Mouse (Mus musculus) frontal cortex, adult 2 months (tissue): Measurements from ENCODE around the gene Fam3c. TPM values are rescaled to one million over a fixed set of nuclear protein-coding genes. Genes with fewer than 3 reads are reported as not detected.

Source experiments
- DNase-seq, 2 experiments: peaks; one replicate each; pipeline ENCODE4 v3.0.0; 2022; ENCODE audit warnings: low spot score in 1 of 2; ENCODE audit errors: extremely low spot score in 1 of 2
- polyA plus RNA-seq: library from polyadenylated mRNA; depleted of rRNA; stranded (reverse); fragments of >200 nt; gene quantifications from 2 replicates; pipeline ENCODE4 v1.2.3, GENCODE M21; 2012; rRNA removed

Fam3c gene
- polyA plus RNA-seq, result 46.1 and 51.6 TPM in 2 replicates

GRCm38 (mm10) chr6:22356086-22356507 is at the start of gene Fam3c:
Gene Fam3c (minus strand): TSS chr6:22356243.
- DNase-seq, result peak; percentile 70 to 95

DNA sequence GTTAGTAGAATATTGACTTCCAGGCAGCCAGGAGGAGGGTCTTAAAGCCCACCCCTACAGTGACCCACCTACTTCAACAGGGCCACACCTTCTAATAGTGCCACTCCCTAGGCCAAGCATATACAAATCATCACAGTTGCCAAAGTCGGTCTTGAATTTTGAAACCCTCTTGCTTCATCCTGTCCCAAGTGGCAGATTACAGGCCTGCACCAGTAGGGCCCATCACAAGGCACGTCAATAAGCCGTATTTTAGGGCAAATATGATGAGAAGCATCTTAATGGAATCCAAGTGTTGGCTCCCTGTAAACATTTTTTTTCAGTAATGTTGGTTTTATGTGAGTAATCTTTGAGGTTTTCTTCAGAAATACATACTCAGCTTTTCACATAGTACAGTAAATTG is 49.0 kb upstream of the Fam3c start:
- no peak for DNase-seq

GRCm38 (mm10) chr6:22403736-22404135 is 47.7 kb upstream of the Fam3c start:
- DNase-seq, result no peak

DNA sequence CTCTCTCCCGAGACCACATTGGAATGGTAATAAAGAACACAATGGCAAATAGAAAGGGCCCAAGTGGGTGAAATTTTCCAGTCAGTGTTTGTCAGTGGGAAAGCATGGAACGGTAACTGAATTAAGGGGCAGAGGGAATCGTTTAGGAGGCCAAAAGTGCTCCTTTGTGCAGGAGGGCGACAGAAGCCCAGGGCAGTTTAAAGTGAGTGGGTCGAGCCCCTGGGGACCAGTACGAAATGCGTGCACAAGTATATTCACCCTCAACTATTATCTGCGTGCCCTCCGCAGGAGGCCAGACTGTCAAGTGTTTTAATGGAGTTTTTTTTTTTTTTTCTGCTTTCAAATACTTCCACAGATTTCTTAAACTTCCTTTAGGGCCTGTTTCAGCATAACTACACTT is 47.3 kb upstream of the Fam3c start:
- no peak for DNase-seq

DNA sequence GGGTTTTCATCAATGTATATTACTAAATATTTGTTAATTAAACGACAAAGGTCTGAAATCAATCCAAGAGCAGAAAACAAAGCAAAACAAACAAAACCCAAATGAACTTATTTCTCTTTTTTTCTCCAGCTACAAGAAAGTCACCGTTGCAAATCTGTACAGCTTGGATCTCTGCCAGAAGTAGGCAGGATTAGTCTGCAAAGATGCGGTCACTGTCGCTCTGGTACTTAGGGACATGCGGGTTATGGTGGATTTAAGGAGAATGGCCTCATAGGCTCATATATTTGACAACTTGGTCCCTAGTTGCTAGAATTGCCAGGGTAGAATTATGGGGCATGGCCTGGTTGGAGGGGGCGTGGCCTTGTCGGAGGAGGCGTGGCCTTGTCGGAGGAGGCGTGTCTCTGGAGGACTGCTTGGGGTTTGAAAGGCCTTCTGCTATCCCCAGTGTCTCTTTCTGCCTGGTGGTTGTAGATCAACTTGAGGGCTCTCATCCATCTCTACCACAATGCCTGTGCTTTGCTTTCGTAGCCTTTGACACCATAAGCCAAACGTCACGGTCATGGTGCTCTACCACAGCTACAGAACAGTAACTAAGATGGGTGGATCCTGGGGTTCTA is 46.6 kb upstream of the Fam3c start:
- no peak for DNase-seq

DNA sequence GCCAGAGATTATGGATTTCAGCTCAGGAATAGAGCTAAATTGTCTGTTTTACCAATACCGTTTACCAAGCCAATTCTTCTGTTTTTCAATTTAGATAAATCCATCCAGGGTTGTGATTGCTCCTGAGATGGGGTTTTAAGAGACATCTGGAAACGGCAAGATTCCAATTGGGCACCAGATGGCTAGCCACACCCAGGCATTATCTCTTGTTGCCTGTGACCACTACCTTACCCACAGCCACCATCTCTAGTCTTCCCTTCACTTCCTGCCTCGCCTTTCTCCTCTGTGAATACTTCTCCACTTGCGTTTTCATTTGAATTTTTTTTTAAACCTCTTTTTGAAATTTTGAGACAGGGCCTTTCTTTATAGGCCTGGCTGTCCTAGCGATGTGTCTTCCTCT is 46.0 kb upstream of the Fam3c start:
- no peak for DNase-seq

GRCm38 (mm10) chr6:22398079-22398774 is 42.2 kb upstream of the Fam3c start:
- DNase-seq, result no peak

DNA sequence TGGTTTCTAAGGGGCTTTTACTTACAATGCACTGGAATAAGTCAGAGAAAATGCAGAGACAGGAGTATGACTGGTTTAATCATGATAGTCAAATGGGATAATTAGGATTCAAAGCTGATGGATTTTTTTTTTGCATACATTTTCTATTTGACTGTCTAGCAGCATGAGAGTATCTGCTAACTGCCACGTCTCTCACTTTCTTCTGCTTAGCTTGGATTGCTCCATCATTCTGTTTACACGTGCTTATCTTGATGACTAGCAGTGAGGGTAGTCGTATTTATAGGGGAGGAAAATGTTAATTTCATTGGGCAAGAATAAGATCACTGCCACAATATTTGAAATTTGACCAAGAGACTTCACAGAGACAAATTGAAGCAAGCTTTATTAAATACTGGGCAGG is 39.2 kb upstream of the Fam3c start:
- no peak for DNase-seq

GRCm38 (mm10) chr6:22390654-22391365 is 34.8 kb upstream of the Fam3c start:
- DNase-seq, result no peak

DNA sequence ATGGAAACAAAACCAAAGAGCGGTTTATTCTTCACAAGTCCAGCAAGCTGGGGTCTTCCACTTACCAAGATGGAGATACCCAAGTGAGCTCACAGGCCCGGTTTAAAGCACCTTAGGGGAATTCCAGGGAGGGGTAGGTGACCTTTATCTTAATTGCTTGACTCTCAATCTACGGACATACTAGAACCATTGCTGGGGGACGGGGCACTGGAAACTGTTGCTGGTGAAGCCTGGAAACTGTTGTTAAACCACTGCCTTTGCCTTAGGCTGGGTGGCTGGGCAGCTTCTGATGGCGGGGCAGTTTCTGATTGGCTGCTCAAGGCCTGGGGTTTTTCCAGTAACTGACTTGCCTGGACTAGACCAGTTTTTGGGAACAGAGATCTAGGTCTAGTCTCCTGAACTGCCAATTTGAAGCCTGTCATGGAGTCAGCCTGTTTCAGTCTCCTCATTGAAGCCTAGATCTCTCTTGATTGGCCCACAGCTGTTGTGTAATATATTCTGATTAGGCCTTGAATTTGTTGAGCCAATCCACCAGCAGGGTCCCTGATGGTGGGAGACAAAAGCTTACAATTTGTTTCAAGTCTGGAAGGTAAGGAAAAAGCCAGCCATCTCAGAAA is 29.3 kb upstream of the Fam3c start:
- DNase-seq, result no peak

- no peak for DNase-seq
Measured at GRCm38 (mm10) chr6:22380269-22380668, 24.2 kb upstream of the Fam3c start.

DNA sequence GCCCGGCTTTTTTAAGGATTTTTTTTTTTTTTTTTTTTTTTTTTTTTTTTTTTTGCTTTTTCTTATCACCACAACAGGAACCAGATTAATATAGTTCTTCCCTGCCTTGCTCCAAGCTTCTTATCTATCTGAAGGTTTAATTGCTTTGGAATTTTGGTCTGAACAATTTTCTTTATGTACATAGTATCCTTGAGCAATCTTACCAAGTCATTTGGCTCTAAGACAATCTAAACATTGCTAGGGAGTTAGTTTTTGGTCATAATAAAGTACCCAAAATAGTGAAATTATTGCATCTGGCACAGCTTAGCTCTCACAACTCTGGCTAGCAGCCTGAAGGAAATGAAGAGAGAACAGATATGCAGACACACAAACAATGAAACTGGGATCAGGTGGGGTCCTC is 23.8 kb upstream of the Fam3c start:
- no peak for DNase-seq

- no peak for DNase-seq
Measured at GRCm38 (mm10) chr6:22378462-22378861, 22.4 kb upstream of the Fam3c start.

DNA sequence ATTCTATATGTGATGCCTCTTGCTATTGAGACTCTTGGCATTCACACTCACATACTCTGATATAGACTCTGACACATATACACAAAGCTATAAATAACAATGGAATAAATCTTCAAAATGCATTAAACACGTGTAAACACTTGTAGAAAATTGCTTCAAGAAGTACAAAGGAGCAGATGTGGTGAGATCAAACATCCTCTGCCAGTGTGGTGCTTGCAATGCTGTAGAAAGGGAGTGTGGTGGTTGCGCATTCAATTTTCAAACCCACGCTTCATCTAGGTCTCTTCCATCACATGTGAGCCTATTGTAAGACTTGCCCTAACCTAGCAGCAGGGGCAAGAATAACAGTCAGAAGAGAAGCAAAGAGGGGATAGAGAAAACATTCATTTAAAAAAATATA is 18.7 kb upstream of the Fam3c start:
- DNase-seq, result no peak

GRCm38 (mm10) chr6:22373476-22373875 is 17.4 kb upstream of the Fam3c start:
- peak; percentile 24 to 58 for DNase-seq

- no peak for DNase-seq
Measured at GRCm38 (mm10) chr6:22366977-22367376, 10.9 kb upstream of the Fam3c start.

DNA sequence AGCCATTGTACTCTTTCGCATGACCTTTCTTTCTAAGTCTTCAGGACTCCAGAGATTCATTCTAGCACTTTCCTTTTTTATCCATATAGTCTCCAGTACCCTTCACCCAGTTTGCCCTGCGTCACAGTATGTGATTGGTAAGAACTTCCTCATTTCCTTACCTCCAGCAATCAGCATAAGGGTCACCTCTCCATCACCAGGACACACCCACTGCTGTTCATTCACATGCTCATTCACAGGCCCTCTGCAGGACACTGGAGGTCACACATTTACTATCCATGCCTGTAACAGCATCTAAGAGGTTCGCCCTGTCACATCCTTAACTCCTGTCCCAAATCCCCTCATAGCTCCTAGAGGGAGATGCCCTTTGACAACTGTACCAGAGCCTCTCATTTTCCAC is 7.5 kb upstream of the Fam3c start:
- no peak for DNase-seq

DNA sequence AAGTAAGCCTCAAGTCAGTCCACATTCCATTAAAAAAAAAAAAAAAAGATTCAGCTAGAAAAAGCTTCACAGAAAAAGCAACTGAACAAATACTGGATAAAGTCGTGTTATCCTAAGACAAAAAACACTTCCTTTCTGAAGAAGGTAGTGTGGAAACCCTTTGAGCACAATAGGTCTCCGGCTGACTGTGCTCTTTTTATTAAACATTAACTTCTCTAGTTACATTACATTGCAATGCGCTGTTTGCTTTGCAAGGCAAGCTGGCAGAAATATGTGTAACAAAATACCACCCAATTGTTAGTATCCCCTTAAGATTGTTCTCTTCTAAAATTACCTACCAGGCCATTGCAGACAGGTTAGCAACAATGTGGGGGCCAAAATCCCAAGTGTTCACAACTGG is 5.9 kb upstream of the Fam3c start:
- DNase-seq, result no peak

DNA sequence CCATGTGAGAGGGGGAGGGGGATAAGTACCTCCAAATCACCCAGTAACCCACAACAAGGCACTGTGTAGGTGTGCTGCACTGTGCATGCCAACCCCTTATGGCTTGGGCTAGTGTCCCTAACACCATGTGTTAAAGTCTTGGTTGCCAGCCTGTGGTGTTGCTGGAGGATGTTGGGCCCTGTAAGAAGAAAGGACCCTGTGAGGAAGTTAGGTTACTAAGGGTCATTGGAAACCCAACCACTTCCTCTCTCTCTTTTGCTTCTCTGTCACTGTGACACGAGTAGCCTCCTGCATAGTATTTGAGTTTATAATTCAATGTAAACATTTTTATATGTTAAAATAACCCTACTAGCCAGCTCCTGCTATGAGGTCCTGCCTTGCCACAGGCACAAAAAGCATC is 3.0 kb upstream of the Fam3c start:
- DNase-seq, result no peak

- no peak for DNase-seq
Measured at GRCm38 (mm10) chr6:22357351-22357750, 1.3 kb upstream of the Fam3c start.

GRCm38 (mm10) chr6:22355396-22356085 is 502 bp downstream of the Fam3c start:
- no peak for DNase-seq
